Mouse (Mus musculus) brain, adult 2 months (tissue): ENCODE results near the gene Pemt.

Experiments used
- DNase-seq: peaks from one replicate; pipeline ENCODE4 v3.0.0; 2011; ENCODE audit warnings: low read depth, low spot score

The Pemt gene

DNA sequence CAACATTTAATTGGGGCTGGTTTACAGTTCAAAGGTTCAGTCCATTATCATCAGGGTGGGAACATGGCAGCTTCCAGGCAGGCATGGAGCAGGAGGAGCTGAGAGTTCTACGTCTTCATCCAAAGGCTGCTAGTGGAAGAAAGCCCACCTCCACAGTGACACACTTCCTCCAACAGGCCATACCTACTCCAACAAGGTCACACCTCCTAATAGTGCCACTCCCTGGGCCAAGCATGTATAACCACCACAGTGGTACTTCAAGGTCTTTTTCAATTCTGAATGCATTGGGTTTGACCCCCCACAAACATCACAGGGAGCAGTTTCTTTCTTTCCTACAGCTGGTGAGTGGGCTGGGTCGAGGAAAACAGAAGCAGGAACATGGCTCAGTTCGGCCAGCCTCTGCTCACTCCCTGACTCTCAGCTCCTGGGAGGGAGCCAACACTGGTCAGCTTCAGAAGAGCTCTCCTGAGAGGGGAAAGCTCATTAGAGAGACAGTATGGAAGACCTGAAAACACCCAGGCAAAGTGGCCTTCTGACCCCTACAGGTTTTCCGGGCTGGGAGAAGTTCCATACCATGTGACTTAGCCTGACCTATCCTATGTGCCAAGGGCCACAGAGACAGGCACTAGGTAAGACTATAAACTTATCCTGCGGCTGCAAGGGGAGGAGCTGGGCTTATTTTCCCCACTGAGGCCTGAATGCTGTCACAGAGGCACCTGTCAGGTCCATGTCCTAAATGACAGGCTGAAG is 44.9 kb downstream of the Pemt start:
- peak; percentile 30 for DNase-seq

DNA sequence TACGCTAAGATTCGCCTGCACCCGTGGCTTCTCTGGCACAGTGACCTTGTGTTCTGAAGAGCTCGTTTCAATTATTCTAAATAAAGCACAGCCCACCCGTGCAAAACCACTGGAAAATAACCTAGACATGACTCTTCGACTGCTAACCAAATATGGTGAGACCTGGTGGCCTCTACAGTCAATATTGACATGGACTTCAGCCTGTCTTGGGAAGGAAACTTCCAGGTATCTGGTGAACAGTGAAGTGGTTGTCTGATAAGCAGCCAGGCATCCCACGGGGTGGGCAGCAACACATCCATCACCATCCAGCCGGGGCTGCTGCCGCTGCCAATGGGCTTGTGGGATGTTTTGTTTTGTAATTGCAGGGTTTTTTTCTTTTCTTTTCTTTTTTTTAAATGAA is 52.0 kb downstream of the Pemt start:
- DNase-seq: no peak

DNA sequence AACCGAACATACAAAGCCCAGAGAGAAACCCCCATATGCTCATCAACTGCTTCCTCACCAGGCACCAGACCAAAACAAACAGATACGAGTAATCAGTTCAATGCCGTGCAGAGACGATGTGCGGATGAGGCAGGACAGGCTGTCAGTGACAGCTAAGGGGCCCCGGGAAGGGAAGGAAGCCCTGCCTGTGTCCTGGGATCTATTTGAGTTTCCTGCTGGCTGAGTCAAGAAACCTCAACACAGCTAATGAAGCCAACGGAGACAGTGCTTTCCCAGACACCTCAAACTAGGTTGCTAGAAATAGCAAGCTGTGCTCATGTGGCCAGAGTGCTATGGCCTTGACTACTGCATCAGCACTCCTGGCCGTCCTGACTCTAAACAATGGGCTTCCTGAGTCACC is 54.9 kb downstream of the Pemt start:
- DNase-seq: no peak

- no peak for DNase-seq
Measured at GRCm38 (mm10) chr11:59989406-59989805, 56.9 kb downstream of the Pemt start.

DNA sequence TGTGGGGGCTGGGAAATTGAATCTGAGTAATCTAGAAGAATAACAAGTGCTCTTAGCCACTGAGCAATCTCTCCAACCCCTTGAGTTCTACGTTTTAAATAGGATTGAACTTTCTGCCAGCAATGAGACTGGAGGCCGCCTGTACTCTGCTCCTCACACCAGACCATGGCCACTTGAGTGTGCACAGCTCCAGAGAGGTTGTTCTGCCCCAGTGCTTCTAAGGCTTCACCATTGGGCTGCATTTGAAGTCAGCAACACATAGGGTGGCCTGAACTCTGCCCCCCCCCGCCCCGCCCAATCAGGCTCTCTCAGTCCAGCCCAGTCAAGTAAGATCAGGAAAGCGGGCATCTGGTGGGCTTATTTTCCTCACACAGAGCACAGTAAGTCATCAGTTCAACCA is 68.5 kb downstream of the Pemt start:
- no peak for DNase-seq

GRCm38 (mm10) chr11:59975241-59975640 is 71.0 kb downstream of the Pemt start:
- no peak for DNase-seq

GRCm38 (mm10) chr11:59973389-59973788 is 72.9 kb downstream of the Pemt start:
- no peak for DNase-seq

DNA sequence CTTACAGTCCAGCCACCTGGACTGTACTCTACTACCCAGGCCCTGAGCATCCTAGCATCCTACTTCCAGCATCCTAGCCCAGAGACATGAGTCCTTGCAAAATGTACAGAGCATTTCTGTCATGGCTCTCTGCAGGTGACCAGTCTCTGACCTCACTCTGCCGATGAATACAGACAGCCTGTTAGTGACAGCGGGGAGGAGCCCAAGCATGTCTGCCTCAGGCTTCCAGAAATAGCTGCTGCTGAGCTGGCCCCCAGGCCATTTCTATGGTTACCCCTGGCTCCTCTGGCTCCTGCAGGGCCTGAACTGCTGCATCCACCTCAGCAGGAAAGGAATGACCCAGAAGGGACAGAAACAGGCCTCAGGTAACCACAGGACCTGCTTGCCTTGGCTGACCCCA is 74.6 kb downstream of the Pemt start:
- no peak for DNase-seq

- DNase-seq: no peak
Measured at GRCm38 (mm10) chr11:59970780-59971179, 75.5 kb downstream of the Pemt start.

DNA sequence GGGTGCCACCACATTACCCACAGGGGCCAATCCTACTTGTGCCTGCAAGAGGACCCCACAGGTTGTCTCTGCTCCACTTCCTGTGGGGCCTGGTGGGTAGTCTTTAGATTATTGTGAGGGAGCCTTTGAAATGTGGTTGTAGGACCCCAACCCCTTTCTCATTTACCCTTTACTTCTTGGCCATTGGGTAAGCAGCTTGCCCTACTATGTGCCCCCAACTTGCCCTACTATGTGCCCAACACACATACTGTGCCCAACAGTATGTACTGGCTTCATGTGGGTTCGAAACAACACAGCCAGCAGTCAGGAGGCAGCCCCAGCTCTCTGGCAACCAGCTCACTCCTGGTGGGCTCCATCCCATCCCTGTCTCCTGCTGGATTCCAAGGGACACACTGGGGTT is 78.5 kb downstream of the Pemt start:
- no peak for DNase-seq

DNA sequence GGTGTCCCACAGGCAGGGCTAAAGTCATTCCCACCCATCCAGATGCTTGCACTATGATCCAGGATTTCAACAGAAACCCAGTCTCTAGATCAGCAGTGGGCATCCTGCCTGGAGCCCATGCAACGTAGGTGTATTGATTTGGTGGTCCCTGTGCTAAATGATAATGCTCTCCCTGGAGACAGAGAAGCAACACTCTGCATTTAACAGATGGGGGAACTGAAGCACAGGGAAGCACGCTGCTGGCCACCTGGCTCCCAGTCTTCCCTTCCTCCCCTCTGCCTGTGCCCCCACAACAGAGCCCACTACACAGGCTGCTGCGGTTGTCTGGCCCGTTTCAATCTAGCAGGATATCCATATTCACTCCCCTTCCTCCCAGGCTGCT is 80.2 kb downstream of the Pemt start:
- DNase-seq: no peak

- peak; percentile 76 for DNase-seq
Measured at GRCm38 (mm10) chr11:59965227-59966101, 80.8 kb downstream of the Pemt start.

GRCm38 (mm10) chr11:59964818-59965217 is 81.5 kb downstream of the Pemt start, which contains the start of gene Rasd1:
Gene Rasd1, minus strand, starts transcription at chr11:59964944.
- DNase-seq: peak; percentile 93

DNA sequence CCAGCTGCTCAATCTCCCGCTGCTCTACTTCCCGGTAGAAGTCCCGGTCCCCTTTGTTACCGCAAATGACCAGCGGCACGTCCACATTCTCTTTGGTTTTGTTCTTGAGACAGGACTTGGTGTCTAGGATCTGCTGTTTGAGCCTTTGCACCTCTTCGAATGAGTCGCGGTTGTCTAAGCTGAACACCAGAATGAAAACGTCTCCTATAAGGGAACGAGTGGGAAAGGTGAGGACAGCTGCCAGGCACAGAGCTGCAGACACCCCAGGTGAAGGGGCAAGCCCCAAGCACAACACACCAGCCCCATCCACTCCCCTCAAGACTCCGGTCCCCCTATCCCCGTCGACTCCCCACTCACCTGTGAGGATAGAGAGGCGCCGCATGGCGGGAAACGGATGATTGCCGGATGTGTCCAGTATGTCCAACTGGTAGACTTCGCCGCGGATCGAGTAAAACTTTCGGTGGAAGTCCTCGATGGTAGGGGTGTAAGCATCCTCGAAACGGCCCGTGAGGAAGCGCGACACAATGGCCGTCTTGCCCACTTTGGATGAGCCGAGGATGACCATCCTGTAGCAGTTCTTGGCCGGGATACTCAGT is 82.0 kb downstream of the Pemt start:
- no peak for DNase-seq

- DNase-seq: no peak
Measured at GRCm38 (mm10) chr11:59963364-59964162, 82.7 kb downstream of the Pemt start.

GRCm38 (mm10) chr11:59962590-59962989 is 83.7 kb downstream of the Pemt start:
- no peak for DNase-seq

- no peak for DNase-seq
Measured at GRCm38 (mm10) chr11:59961338-59961875, 84.9 kb downstream of the Pemt start.

DNA sequence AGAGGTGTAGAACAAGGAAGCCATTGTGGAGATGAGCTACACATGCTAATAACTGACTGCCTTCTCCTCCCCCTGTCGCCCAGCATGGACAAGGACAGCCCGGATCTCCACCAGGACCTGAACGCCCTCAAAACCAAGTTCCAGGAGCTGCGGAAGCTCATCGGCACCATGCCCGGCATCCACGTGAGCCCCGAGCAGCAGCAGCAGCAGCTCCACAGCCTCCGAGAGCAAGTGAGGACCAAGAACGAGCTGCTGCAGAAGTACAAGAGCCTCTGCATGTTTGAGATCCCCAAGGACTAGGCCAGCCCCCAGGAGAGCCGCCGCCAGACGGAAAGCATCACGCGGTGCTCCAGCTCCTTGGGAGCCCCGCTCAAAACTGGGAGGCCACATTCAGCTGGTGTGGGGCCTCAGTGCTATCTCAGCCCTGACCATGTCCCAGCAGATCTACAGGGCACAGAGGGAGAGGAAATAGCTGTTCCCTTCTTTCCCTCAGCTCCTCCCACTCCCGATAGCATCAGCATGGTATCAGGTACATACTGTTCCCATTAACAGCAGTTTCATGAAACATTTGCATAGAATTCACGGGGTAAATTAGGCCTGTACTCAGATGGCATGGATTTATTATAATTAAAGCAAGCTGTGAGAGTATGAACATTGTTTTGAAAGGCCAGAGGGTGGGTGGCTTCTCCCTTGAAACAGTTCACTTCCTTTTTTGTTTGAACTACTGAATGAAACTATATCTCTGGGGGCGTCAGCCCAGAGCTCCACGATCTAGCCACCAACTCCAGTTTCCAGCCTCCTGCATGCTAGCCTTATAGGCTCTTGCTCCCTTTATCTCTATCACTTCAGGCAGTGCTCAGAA is 85.6 kb downstream of the Pemt start:
- DNase-seq: peak; percentile 70

DNA sequence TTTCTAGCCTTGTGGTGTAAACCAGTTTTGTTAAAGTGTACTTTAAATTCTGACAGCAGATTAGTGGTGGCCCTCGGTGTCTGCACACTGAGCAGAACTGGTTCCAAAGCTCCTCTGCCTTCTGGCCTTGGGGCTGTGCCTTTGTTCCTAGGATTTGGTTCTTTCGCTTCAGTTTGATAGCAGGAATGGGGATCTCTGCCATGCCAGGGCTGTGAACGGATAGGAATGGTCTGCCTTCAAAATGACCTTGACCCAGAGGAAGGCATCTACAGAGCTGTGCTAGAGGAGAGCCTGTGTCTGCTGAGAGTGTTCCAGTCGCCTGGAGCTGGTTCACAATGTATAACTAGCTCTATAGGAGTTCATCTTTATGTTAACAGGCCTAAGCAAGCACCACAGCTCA is 86.8 kb downstream of the Pemt start:
- no peak for DNase-seq

DNA sequence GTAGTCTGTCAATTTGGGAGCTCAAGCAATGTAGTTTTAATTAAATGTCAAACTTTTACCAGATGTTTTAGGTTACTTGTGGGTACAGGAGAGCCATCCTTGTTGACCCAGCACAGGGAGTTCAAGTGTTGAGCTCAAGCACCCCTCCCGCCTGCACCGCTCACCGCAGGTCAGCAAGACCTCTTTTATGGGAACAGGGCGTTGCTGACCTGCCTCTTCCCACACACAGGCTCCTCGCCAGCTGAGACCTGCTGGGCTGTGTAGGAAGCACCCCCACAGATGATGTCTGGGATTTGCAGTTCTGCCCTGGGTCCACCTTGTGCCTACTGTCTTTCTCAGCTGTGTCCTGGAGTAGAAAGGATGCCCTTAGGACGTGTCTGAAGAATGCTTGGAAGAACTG is 89.5 kb downstream of the Pemt start:
- DNase-seq: no peak
